Mouse (Mus musculus): ENCODE results near the gene Thrb.

Thrb gene

GRCm38 (mm10) chr14:17713297-17713904 lies 53.3 kb downstream of the Thrb start:
- DNase-seq (ENCODE audit: low read depth, low spot score): no peak

GRCm38 (mm10) chr14:17719494-17719893 lies 59.4 kb downstream of the Thrb start:
- no peak for DNase-seq (ENCODE audit: low read depth, low spot score)

GRCm38 (mm10) chr14:17722824-17723445 lies 62.9 kb downstream of the Thrb start:
- peak; percentile 66 for DNase-seq (ENCODE audit: low read depth, low spot score)

GRCm38 (mm10) chr14:17724577-17724976 lies 64.5 kb downstream of the Thrb start:
- DNase-seq (ENCODE audit: low read depth, low spot score): no peak

- DNase-seq (ENCODE audit: low read depth, low spot score): no peak
Measured at GRCm38 (mm10) chr14:17726906-17727305, 66.8 kb downstream of the Thrb start.

GRCm38 (mm10) chr14:17727878-17728277 lies 67.8 kb downstream of the Thrb start:
- no peak for DNase-seq (ENCODE audit: low read depth, low spot score)

- DNase-seq (ENCODE audit: low read depth, low spot score): no peak
Measured at GRCm38 (mm10) chr14:17728889-17729288, 68.8 kb downstream of the Thrb start.

GRCm38 (mm10) chr14:17731020-17731419 lies 71.0 kb downstream of the Thrb start:
- DNase-seq (ENCODE audit: low read depth, low spot score): no peak

GRCm38 (mm10) chr14:17733077-17733778 lies 73.2 kb downstream of the Thrb start:
- DNase-seq (ENCODE audit: low read depth, low spot score): no peak

- DNase-seq (ENCODE audit: low read depth, low spot score): no peak
Measured at GRCm38 (mm10) chr14:17733779-17734137, 73.7 kb downstream of the Thrb start.

- DNase-seq (ENCODE audit: low read depth, low spot score): no peak
Measured at GRCm38 (mm10) chr14:17735440-17735839, 75.4 kb downstream of the Thrb start.

- DNase-seq (ENCODE audit: low read depth, low spot score): no peak
Measured at GRCm38 (mm10) chr14:17740903-17741302, 80.8 kb downstream of the Thrb start.

GRCm38 (mm10) chr14:17742264-17742663 lies 82.2 kb downstream of the Thrb start:
- no peak for DNase-seq (ENCODE audit: low read depth, low spot score)

- no peak for DNase-seq (ENCODE audit: low read depth, low spot score)
Measured at GRCm38 (mm10) chr14:17742902-17743712, 83.0 kb downstream of the Thrb start.

- DNase-seq (ENCODE audit: low read depth, low spot score): no peak
Measured at GRCm38 (mm10) chr14:17743713-17744158, 83.7 kb downstream of the Thrb start.

- no peak for DNase-seq (ENCODE audit: low read depth, low spot score)
Measured at GRCm38 (mm10) chr14:17747922-17748321, 87.9 kb downstream of the Thrb start.

- no peak for DNase-seq (ENCODE audit: low read depth, low spot score)
Measured at GRCm38 (mm10) chr14:17748945-17749344, 88.9 kb downstream of the Thrb start.

- DNase-seq (ENCODE audit: low read depth, low spot score): no peak
Measured at GRCm38 (mm10) chr14:17751911-17752310, 91.8 kb downstream of the Thrb start.

GRCm38 (mm10) chr14:17753429-17753828 lies 93.4 kb downstream of the Thrb start:
- DNase-seq (ENCODE audit: low read depth, low spot score): no peak

GRCm38 (mm10) chr14:17756732-17757131 lies 96.7 kb downstream of the Thrb start:
- DNase-seq (ENCODE audit: low read depth, low spot score): no peak

- DNase-seq (ENCODE audit: low read depth, low spot score): no peak
Measured at GRCm38 (mm10) chr14:17767987-17768386, 107.9 kb downstream of the Thrb start.

- no peak for DNase-seq (ENCODE audit: low read depth, low spot score)
Measured at GRCm38 (mm10) chr14:17774404-17774803, 114.3 kb downstream of the Thrb start.

All from brain, embryonic 18.5 days (tissue).